Mouse (Mus musculus): ENCODE data around the gene Ucp1. TPM values are rescaled to one million over a fixed set of nuclear protein-coding genes. Genes with fewer than 3 reads are reported as not detected.

The Ucp1 gene
- not detected in 2 replicates for polyA plus RNA-seq (2014; fragmentation: Nextera tagmentation; extraction: Ambion mirVana)

GRCm38 (mm10) chr8:83290176-83290575, at the start of gene Ucp1:
Ucp1 (plus strand) TSS chr8:83290352.
- Histone ChIP-seq H3K27me3 (ENCODE audit: control insufficient read depth, insufficient read depth, low read length) (peaks cover 14% of the 10 kb centered on the region), H3K9me3 (ENCODE audit: control insufficient read depth, low read length) (no peaks in the 10 kb centered on the region), H3K36me3 (ENCODE audit: control insufficient read depth, insufficient read depth, low read length) (no peaks in the 10 kb centered on the region), H3K4me2 (ENCODE audit: low read depth, severe bottlenecking) (peak within 1 kb of the TSS; percentile 56), H3K4me1 (ENCODE audit: control insufficient read depth, insufficient read depth, low read length) (0 out of 2 replicates have a peak, but pooled peaks cover 3% of the 10 kb centered on the region), H3K4me3 (ENCODE audit: low read depth, low read length) (no peak within 1 kb of the TSS), H3K9ac (ENCODE audit: low read length) (no peak within 1 kb of the TSS), H3K27ac (replicated peaks; ENCODE audit: low read depth, low read length) (no peak within 1 kb of the TSS)
- DNase-seq (ENCODE audit: low spot score) (peak; percentile 28), ATAC-seq (ENCODE audit: insufficient number of reproducible peaks, low FRiP score, low TSS enrichment, low read depth) (no peak)
- 3% methylated on average over 20 of the region's 20 CpGs for WGBS

GRCm38 (mm10) chr8:83244151-83244550, 46.0 kb upstream of the Ucp1 start:
- Histone ChIP-seq H3K4me1 (ENCODE audit: control insufficient read depth, insufficient read depth, low read length) (no peaks in the 10 kb centered on the region), H3K27me3 (ENCODE audit: control insufficient read depth, insufficient read depth, low read length) (no peaks in the 10 kb centered on the region)
- 92% methylated on average over 7 of the region's 7 CpGs for WGBS

DNA sequence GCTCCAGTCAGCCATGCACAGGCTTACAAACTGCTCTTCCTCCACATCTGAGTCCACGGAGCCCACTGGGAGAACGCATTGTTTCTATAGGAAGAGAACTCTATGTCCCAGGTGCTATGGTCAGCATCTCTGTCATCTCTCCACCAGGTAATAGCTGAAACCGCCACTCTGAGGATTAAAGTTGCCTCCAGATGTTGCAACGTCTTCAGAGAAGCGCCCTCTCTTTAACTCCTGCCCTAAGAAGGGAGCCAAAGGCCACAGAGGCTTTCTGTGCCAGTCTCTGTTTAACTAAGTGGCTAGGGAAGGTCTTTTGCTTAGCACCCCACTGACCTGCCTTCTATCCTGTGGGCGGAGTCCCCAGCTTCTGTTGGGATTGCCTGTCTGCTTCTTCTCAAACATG, 39.3 kb upstream of the Ucp1 start:
- ATAC-seq (ENCODE audit: insufficient number of reproducible peaks, low FRiP score, low TSS enrichment, low read depth) (no peak), DNase-seq (ENCODE audit: low spot score) (no peak)
- H3K4me1 ChIP-seq (ENCODE audit: control insufficient read depth, insufficient read depth, low read length), result no peaks in the 10 kb centered on the region
- H3K27ac ChIP-seq (replicated peaks; ENCODE audit: low read depth, low read length), result no peak overlapping the region
- no peaks in the 10 kb centered on the region for H3K27me3 ChIP-seq (ENCODE audit: control insufficient read depth, insufficient read depth, low read length)
- H3K4me2 ChIP-seq (ENCODE audit: low read depth, severe bottlenecking), result no peak overlapping the region
- WGBS, result 90% methylated on average over 6 of the region's 6 CpGs
- no peak overlapping the region for H3K4me3 ChIP-seq (ENCODE audit: low read depth, low read length)
- no peaks in the 10 kb centered on the region for H3K36me3 ChIP-seq (ENCODE audit: control insufficient read depth, insufficient read depth, low read length)
- no peak overlapping the region for H3K9ac ChIP-seq (ENCODE audit: low read length)
- no peaks in the 10 kb centered on the region for H3K9me3 ChIP-seq (ENCODE audit: control insufficient read depth, low read length)

More at GRCm38 (mm10) chr8:83244151-83244550, 46.0 kb upstream of the Ucp1 start:
- Histone ChIP-seq H3K36me3 (ENCODE audit: control insufficient read depth, insufficient read depth, low read length) (no peaks in the 10 kb centered on the region), H3K27ac (replicated peaks; ENCODE audit: low read depth, low read length) (no peak overlapping the region), H3K4me2 (ENCODE audit: low read depth, severe bottlenecking) (no peak overlapping the region), H3K9ac (ENCODE audit: low read length) (no peak overlapping the region), H3K9me3 (ENCODE audit: control insufficient read depth, low read length) (no peaks in the 10 kb centered on the region), H3K4me3 (ENCODE audit: low read depth, low read length) (no peak overlapping the region)
- ATAC-seq (ENCODE audit: insufficient number of reproducible peaks, low FRiP score, low TSS enrichment, low read depth), result no peak
- DNase-seq (ENCODE audit: low spot score), result no peak

- 69% methylated on average over 14 of the region's 14 CpGs for WGBS
- no peaks in the 10 kb centered on the region for H3K9me3 ChIP-seq (ENCODE audit: control insufficient read depth, low read length)
- no peak overlapping the region for H3K4me2 ChIP-seq (ENCODE audit: low read depth, severe bottlenecking)
- no peak overlapping the region for H3K4me3 ChIP-seq (ENCODE audit: low read depth, low read length)
- ATAC-seq (ENCODE audit: insufficient number of reproducible peaks, low FRiP score, low TSS enrichment, low read depth) (no peak), DNase-seq (ENCODE audit: low spot score) (no peak)
- H3K36me3 ChIP-seq (ENCODE audit: control insufficient read depth, insufficient read depth, low read length), result no peaks in the 10 kb centered on the region
- H3K27me3 ChIP-seq (ENCODE audit: control insufficient read depth, insufficient read depth, low read length), result no peaks in the 10 kb centered on the region
- no peak overlapping the region for H3K9ac ChIP-seq (ENCODE audit: low read length)
- H3K27ac ChIP-seq (replicated peaks; ENCODE audit: low read depth, low read length), result no peak overlapping the region
- no peaks in the 10 kb centered on the region for H3K4me1 ChIP-seq (ENCODE audit: control insufficient read depth, insufficient read depth, low read length)
Measured at GRCm38 (mm10) chr8:83251362-83252246, 38.5 kb upstream of the Ucp1 start.

DNA sequence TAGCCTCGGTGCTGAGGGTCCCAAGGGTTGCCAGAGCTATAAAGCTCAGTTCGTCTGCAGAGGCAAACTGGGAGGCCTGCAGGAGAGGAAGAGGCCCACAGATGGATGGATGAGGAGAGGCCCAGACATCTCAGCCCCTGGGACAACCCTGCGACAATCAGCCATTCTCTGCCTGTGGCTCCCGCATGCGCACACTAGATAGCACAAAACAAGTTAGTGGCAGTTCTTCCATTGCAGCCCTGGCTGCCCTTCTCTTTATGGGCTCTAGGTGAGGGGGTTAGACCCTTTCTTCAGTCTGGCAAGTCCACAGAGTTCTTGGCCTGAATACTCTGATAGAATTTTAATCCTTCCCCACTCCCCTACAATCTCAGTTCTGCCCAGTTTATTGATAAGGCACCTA, 37.4 kb upstream of the Ucp1 start:
- H3K27ac ChIP-seq (replicated peaks; ENCODE audit: low read depth, low read length), result no peak overlapping the region
- H3K4me3 ChIP-seq (ENCODE audit: low read depth, low read length), result no peak overlapping the region
- H3K4me2 ChIP-seq (ENCODE audit: low read depth, severe bottlenecking), result no peak overlapping the region
- H3K9ac ChIP-seq (ENCODE audit: low read length), result no peak overlapping the region
- 87% methylated on average over 5 of the region's 5 CpGs for WGBS
- no peaks in the 10 kb centered on the region for H3K9me3 ChIP-seq (ENCODE audit: control insufficient read depth, low read length)
- no peaks in the 10 kb centered on the region for H3K27me3 ChIP-seq (ENCODE audit: control insufficient read depth, insufficient read depth, low read length)
- H3K4me1 ChIP-seq (ENCODE audit: control insufficient read depth, insufficient read depth, low read length), result no peaks in the 10 kb centered on the region
- no peak for DNase-seq (ENCODE audit: low spot score)
- ATAC-seq (ENCODE audit: insufficient number of reproducible peaks, low FRiP score, low TSS enrichment, low read depth), result no peak
- H3K36me3 ChIP-seq (ENCODE audit: control insufficient read depth, insufficient read depth, low read length), result no peaks in the 10 kb centered on the region

GRCm38 (mm10) chr8:83257631-83258030, 32.5 kb upstream of the Ucp1 start:
- Histone ChIP-seq H3K4me2 (ENCODE audit: low read depth, severe bottlenecking) (no peak overlapping the region), H3K4me1 (ENCODE audit: control insufficient read depth, insufficient read depth, low read length) (no peaks in the 10 kb centered on the region), H3K27me3 (ENCODE audit: control insufficient read depth, insufficient read depth, low read length) (no peaks in the 10 kb centered on the region), H3K9me3 (ENCODE audit: control insufficient read depth, low read length) (no peaks in the 10 kb centered on the region), H3K36me3 (ENCODE audit: control insufficient read depth, insufficient read depth, low read length) (0 out of 2 replicates have a peak, but pooled peaks cover 2% of the 10 kb centered on the region), H3K4me3 (ENCODE audit: low read depth, low read length) (no peak overlapping the region), H3K27ac (replicated peaks; ENCODE audit: low read depth, low read length) (no peak overlapping the region), H3K9ac (ENCODE audit: low read length) (no peak overlapping the region)
- WGBS, result 90% methylated on average over 5 of the region's 5 CpGs
- ATAC-seq (ENCODE audit: insufficient number of reproducible peaks, low FRiP score, low TSS enrichment, low read depth), result no peak
- no peak for DNase-seq (ENCODE audit: low spot score)

DNA sequence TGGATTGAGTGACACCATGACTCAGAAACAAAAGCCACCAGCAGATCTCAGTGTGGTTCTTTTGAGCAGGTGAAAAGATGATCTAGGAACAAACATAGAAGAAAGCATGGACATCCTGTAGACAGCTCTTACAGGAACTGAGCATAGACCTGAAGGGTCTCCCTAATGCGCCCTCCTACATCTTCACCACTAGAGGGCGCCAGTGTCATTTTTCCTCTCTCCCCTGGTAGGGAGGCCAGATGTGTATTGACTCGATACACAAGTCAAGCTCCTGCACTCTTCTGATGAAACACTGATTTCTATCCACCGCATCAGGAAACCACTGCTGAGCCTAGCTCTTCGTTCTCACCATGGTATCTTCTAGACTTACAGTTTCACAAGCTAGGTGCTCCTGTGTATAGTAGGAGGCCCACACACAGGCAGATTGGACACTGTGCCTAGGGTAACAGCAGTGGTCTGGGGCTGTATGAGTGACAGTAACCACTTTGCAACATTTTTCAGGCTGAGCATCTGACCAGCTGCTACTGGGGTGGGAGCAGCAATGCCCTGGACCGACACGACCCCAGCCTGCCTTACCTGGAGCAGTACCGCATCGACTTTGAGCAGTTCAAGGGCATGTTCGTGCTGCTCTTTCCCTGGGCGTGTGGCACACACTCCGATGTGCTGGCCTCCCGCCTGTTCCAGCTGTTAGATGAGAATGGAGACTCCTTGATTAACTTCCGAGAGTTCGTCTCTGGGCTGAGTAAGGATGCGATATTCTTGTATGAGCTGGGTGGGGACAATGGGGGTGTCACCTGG, 29.5 kb upstream of the Ucp1 start:
- Histone ChIP-seq H3K9me3 (ENCODE audit: control insufficient read depth, low read length) (no peaks in the 10 kb centered on the region), H3K4me1 (ENCODE audit: control insufficient read depth, insufficient read depth, low read length) (no peaks in the 10 kb centered on the region), H3K27me3 (ENCODE audit: control insufficient read depth, insufficient read depth, low read length) (no peaks in the 10 kb centered on the region), H3K4me3 (ENCODE audit: low read depth, low read length) (no peak overlapping the region), H3K27ac (replicated peaks; ENCODE audit: low read depth, low read length) (no peak overlapping the region), H3K36me3 (ENCODE audit: control insufficient read depth, insufficient read depth, low read length) (0 out of 2 replicates have a peak, but pooled peaks cover 2% of the 10 kb centered on the region), H3K9ac (ENCODE audit: low read length) (no peak overlapping the region), H3K4me2 (ENCODE audit: low read depth, severe bottlenecking) (no peak overlapping the region)
- peak; percentile 89 for ATAC-seq (ENCODE audit: insufficient number of reproducible peaks, low FRiP score, low TSS enrichment, low read depth)
- peak; percentile 80 for DNase-seq (ENCODE audit: low spot score)
- 71% methylated on average over 16 of the region's 16 CpGs for WGBS

DNA sequence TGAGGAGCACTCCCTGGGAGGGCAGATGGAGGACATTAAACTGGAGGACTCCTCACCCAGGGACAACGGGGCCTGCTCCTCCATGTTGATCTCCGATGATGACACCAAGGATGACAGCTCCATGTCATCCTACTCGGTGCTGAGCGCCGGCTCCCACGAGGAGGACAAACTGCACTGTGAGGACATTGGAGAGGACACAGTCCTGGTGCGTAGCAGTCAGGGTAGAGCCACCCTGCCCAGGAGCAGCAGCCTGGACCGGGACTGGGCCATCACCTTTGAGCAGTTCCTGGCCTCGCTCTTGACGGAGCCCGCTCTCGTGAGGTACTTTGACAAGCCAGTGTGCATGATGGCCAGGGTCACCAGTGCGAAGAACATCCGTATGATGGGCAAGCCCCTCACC, 19.0 kb upstream of the Ucp1 start:
- Histone ChIP-seq H3K27ac (replicated peaks; ENCODE audit: low read depth, low read length) (no peak overlapping the region), H3K9ac (ENCODE audit: low read length) (no peak overlapping the region), H3K36me3 (ENCODE audit: control insufficient read depth, insufficient read depth, low read length) (no peaks in the 10 kb centered on the region), H3K4me1 (ENCODE audit: control insufficient read depth, insufficient read depth, low read length) (no peaks in the 10 kb centered on the region), H3K9me3 (ENCODE audit: control insufficient read depth, low read length) (no peaks in the 10 kb centered on the region), H3K27me3 (ENCODE audit: control insufficient read depth, insufficient read depth, low read length) (no peaks in the 10 kb centered on the region), H3K4me2 (ENCODE audit: low read depth, severe bottlenecking) (no peak overlapping the region), H3K4me3 (ENCODE audit: low read depth, low read length) (no peak overlapping the region)
- WGBS, result 95% methylated on average over 14 of the region's 14 CpGs
- DNase-seq (ENCODE audit: low spot score) (no peak), ATAC-seq (ENCODE audit: insufficient number of reproducible peaks, low FRiP score, low TSS enrichment, low read depth) (no peak)

Measured in limb, embryonic 11.5 days (tissue).